Mouse (Mus musculus): ENCODE results near the gene Tenm2.

DNA sequence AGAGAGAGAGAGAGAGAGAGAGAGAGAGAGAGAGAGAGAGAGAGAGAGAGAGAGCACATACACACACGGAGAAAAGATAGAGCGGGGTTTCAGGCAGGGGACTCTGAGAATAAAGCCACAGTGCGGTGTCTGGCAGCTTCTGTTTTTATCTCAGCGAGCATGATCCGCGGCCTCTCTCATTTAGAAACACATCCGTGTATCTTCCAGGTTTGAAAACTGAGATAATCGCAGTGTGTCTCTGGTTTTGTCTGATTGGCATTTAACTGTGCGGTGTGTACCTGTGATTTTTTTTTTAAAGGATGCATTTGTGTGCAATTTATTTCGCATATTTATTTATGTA, 557.7 kb downstream of the Tenm2 start:
- TF ChIP-seq CTCF (IDR thresholded peaks at IDR 0.05; ENCODE audit: control insufficient read depth, insufficient read depth, insufficient replicate concordance, low read depth, low read length), result no peak
- TF ChIP-seq POLR2A (IDR thresholded peaks at IDR 0.05; ENCODE audit: control insufficient read depth, low read depth, low read length), result no peak

All from testis, adult 2 months (tissue).